Mouse (Mus musculus): ENCODE data around the gene Cntfr.
"Not testable (repeated sequence)": the region's sequence is repeated elsewhere in the genome, so short reads cannot be mapped to it uniquely, and the experiment has no call there.

The Cntfr gene

DNA sequence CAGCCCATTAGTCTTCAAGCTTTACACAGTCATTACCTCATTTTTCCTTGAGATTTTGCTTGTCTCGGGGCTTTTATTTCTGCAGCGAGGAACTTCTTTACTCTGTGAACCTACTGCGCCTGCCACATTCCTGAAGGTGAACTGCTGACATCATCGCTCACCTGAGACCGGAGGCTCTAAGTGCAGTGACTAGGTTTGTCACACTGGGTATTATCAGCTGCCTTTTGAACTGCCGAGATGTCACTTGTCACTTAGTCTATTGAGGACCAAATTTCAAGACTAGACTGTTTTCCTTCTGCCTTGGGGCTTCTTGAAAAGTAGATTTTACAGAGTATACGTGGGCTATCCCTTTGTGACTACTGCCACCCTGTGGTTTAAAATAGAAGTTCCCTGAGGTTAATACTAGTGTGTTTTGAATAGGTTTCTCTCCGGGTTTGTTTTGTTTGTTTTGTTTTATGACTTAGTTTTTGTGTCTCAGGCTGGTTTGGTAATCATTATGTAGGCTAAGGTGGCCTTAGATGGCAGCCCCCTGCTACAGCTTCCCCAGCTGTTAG lies 11.4 kb upstream of the Cntfr start:
- peak; percentile 69 for DNase-seq

DNA sequence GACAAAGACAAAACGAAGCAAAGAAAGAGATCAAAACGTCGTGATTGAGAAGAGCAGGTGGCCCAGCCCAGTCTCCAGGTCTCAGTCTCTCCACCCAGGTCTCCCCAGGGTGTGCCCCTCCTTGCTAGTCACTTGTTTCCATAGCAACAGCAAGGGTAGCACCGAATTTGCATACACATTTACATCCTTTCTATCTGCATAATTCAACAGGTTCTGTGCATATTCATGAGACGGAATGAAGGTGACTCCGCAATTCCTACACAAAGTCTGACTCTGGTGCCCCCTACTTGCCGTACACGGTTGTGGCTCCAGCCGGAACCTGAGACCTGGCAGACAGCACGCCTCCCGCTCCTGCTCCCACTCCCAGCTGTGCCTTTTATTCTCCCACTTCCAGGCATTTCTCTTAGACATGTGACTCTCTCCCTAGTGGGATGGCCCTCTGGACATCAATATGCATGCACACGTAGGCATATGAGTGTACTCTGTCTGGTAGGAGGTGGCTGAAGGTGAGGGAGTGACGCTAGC lies 10.2 kb upstream of the Cntfr start:
- peak; percentile 78 for DNase-seq

DNA sequence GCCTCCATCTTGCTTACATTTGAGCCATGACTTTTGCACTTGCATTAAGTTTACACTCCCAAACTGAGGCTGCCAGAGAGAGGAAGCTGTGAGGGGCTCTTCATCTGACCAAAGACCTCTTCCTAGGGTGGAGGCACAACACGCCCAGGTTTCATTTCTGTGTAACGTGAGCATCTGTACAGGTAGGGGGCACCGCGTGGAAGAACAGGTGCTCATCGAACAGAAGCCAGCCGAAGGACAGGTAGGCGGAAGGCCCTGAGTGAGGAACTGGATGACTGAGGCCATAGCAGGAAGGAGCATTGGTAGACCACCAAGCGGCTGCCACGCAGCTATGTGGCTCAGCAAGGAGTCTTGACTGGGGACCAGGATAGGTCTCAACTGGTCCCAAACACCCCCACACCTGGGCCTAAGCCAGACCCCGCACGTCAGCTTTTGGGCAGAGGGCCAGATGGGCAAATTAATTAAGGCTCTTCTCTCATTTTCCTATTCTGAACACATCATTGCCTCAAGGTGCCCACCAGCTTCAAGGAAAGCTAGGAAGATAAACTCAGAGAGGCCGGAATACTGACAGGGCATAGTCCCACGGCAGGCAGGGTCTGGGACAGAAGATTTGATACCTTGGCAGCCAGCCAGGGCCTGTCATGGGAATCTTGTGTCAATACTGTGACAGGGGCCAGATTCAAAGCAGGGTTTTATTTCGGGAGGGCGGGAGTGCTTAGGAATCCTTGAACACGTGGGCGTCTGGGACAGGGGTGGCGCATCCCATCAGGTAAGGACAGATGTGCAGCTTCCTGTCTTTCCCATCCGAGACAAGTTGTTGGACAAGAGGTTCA lies 9.2 kb upstream of the Cntfr start:
- DNase-seq: peak; percentile 41

DNA sequence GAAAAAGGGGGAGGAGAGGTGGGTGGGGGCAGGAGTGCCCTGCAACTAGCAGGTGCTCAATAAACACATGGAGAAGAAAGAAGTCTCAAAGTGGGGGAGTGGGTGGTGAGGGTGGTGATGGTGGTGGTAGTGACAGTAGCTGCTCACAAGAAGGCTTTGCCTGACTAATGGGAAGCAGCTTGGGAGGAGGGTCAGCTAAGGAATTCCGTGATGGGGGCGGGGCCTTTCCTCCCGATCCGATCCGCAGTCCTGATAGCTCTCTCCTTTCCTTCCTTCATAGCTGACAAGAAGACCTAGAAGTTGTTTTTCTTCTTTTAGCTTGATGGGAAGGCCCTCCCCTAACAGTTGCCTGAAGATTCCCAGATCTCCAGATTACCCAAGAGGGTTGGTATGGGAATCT lies 7.8 kb upstream of the Cntfr start:
- DNase-seq: no peak

DNA sequence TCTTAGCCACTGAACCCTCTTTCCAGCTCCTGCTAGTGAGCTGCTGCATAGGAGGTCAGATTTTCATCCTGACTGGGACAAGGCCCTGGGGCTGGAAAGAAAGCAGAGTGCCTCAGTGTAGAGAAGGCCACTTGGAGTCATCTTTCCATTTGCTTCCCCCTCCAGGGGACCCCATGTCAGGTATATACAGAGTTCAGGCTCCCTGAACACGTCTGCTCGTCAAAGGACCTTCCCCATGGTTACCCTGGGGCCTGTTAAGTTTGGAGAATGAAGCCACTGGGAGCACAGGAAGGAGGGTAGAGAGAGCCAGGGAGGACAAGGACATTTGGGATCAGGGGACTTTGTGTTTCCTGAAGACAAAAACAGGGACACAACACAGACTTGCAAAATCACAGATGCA lies 5.3 kb upstream of the Cntfr start:
- not testable (repeated sequence) for DNase-seq

DNA sequence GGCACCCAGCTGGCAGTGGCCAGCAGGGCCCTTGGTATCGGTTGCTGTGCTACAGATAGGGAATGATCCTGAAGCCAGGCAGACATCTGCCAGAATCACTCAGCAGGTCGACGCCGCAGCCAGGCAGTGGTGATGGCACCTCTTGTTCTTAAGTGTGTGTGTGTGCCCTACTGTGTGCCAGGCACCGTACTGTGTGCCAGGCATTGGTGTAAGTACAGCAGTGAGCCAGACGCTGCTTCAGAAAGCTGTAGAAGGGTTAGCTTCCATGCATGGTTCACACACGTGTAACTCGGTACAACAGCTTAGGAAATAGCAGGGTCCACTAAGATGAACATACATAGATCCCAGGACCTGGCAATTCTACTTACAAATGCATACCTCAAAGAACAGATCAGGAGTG lies 3.3 kb upstream of the Cntfr start:
- not testable (repeated sequence) for DNase-seq

DNA sequence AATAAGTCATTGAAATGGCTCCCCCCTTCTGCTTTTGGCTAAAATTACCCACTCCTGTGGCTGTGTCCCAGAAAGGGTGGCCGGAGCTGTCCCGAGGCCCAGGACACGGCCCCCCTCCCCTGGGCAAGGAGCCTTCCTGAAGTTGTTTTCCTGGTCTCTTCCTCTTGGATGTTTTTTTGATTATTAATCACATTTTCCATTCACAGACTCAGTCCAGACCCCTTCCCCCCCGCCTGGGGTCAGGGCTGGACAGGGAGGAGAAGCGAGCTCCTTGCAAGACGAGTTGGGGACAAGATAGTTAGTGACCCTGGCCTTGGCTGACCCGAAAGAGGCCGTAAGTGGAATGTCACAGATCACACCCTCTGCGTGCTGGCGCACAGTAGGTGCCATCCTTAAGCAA lies 2.9 kb upstream of the Cntfr start, which contains the start of gene Il11ra1:
Il11ra1 (plus strand) TSS at position 207 of the 400 bp plus-strand sequence.
- DNase-seq: peak; percentile 13

DNA sequence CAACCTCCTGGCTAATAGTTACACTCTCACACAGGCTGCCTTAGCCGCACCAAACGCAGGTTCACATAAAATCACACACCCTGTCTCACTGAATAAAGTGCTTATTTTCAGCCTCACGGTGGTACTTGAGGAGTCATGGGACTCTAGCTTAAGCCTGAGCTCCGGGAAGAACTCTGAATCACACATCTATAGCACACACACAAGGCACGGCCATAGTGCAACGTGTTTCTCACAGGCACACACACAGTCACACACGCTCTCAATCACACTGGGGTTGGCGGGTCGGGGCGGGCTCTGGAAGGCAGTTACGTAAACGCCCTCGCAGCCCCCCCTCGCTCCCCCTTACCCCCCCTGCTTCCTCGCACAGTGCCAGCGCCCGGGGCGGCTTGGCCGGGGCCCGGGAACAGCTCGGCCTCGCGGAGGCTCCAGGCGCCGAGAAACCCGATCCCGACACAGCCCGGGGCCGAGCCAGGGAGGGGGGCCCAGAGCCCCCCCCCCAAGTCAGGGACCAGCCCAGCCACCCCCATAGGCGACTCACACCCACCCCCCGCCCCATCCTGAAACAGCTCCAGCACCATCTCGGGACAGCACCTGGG lies 1.6 kb upstream of the Cntfr start:
- peak; percentile 61 for DNase-seq

DNA sequence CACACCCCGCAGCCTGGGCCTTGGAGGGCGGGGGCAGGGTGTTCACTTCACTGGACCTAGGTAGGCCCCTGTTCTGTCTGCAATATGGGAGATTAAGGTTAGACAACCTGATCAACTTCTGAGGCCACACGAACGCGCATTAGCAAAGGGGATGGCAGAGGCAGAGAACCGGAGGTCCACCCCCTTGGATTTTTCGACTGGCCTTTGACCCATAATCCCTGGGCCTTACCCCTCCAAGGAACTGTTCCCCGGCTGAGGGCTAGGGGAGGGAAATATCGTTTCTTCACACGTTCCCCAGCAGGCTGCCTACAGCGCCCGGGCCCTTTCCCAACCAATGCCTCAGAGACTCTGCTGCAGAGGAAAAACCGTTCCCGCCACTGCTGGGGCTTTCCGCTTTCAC lies 437 bp downstream of the Cntfr start:
- DNase-seq: not testable (repeated sequence)

DNA sequence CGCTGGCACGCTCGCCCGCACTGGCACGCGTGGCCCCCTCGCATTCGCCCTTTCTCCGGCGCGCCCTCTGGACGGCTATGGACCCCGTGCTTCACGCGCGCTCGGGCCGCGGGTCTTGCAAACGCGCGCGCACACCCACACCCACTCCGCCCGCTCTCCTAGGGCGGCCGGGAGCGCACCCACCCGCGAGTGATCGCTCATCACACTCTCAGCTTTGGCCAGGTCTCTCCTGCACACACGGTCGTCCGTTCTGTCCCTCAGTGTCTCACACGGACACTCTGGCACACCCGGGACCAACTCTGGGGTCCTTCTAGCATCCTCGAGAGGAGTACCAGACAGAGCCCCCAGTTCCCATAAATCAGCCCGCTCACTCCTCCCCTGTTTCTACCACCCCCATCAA lies 1.1 kb downstream of the Cntfr start:
- not testable (repeated sequence) for DNase-seq

DNA sequence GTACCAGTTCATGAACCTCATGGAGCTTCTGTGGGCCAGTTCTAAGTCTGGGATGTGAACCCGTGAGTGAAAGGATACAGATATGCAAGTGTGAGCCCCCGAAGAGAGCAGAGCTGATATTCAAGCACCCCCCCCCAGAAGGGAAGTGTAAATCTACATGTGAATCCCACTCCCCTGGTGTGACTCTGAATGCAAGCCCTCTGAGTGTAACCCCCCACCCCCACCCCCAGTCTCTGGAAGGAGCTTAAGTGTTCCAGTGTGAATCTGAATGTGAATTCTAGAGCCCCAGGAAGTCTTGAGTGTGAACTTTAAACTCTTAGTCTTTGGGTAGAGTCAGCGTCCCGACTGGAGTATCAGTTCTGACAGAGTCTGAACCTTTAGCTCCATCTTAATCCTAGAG lies 3.4 kb downstream of the Cntfr start:
- DNase-seq: not testable (repeated sequence)

DNA sequence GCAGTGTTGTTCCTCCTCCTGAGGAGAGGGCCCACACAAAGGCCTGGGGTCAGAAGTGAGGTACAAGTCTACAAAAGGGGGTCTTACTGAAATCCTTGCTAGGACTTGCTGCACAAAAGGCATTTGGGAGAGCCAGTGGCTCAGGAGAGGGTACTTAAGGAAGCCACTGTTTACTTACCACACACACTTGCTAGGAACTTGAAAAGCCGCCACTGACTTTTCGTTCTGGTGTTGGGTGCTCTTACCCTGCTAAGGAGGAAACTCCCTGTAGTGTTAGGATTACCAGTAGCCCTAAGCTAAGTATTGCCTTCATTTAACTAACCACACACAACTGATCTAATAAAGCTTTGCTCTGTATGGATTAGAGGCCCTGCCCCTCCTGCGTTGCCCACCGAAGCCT lies 6.9 kb downstream of the Cntfr start:
- DNase-seq: not testable (repeated sequence)

DNA sequence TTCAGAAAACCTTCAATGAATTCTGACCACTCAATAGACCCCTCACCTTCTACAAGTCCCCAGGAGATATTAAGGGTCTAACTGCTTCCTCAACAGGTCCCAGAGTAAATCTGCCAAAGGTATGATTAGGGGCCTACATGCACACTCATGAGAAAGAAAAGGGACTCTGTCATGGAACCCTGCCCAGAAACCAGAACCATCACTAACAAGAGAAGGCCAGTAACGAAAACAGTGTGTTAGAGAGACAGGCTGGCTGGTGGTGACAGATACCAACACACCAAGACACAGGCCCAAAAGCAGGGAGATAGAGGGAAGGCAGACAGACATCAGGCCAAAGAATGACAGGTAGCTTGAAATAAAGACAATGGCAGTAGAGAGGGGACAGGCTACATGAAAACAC lies 8.3 kb downstream of the Cntfr start:
- not testable (repeated sequence) for DNase-seq

DNA sequence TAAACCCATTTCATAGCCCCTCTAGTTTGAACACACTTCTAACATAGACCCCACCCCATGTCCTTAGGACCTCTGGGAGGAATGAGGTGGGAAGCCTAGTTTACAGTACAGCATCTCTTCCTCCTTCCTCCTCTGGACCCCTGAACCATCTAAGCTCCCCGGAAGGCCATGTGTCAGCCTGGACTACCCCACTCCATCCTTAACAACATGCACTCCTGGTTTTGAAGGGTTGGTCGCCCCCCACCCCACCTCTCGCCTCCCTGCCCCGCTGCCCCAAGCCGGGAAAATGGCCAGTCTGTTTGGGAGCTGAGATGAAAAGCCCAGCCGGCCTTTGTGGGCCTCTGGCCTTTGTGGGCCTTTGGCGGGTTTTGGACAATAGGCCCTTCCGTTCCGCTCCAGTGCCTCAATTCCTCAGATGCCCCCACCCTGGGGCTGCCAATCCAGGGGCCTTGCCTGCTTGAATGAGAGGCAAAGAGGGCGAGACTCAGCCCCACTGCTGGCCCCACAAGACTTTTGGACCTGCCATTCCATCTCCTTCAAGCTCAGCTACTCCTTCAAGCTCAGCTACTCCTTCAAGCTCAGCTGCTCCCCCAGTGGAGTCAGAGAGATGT lies 10.9 kb downstream of the Cntfr start:
- DNase-seq: not testable (repeated sequence)

DNA sequence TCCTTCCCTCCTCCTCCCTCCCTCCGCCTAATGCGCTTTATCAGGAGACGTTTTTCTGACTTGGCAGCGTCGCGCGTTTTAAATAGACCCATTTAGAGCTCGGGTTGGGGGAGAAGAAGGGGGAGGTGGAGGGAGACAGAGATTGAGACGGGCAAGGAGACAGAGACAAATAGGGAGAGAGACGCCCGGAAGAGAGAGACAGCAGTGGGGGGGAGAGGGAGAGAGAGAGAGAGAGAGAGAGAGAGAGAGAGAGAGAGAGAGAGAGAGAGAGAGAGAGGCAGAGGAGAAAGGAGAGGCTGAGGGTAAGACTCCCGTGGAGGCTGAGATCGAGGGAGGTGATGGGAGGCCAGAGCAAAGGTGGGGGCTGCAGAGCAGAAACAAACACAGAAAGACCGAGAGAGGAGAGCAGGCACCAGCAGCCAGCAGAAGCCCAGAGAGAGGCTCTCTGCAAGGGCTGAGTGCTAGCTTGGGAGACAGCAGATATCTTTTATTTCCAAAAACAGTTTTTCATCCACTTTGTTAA lies 11.9 kb downstream of the Cntfr start:
- DNase-seq: not testable (repeated sequence)

DNA sequence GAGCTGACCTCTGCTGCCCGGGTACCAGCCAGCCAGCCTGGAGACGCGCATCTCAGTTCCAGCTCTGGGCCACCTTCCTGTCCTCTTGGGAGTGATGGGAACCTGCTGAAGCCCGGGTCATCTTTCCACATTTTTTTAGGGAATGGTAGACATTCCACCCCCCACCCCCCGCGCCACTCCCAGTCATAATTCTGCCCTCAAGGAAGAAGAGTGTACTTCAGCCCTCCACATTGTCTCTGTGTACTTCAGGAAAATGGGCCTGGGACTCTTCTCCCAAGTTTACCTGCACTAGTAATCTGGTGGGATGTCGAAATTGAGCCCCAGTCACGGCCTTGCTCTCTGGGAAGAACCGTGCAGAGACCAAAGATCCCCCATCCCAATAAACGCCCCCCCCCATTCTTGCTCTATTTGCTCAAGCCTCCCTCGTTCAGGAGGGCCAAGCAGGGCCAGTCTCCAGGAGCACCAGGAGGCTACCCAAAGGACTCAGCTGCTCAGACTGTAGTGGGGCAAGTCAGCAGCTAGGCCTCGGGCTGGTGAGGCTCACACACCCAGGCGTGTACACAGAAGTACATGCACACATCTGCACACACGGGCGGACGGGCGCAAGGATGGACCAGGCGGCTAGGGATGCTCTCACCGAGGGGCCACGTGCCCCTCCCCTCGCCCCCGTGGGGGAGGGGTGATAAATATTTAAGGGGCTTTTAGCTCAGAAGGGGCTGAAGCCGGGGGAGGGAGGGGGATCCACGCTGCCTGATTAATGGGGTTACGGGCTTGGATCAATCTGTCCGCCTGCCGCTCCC lies 12.6 kb downstream of the Cntfr start:
- DNase-seq: not testable (repeated sequence)

DNA sequence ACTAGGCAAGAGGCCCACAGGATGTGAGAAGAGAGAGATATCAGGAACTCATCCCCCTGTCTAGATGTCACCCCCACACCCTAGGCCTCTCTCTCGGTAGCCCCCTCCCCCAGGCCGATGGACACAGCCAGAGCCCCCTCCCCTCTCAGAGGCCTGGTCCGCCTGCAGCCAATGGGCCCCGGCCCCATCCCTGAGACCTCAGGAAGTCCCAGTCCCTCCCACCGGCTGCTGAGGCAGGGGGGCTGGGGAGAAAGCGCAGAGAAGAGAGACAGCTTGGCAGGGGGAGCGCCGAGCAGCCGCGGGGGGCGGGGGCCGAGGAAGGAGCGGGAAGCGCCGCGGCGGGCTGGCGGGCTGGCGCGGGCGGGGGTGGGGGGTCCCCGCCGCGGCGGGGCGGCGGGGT lies 13.6 kb downstream of the Cntfr start:
- not testable (repeated sequence) for DNase-seq

DNA sequence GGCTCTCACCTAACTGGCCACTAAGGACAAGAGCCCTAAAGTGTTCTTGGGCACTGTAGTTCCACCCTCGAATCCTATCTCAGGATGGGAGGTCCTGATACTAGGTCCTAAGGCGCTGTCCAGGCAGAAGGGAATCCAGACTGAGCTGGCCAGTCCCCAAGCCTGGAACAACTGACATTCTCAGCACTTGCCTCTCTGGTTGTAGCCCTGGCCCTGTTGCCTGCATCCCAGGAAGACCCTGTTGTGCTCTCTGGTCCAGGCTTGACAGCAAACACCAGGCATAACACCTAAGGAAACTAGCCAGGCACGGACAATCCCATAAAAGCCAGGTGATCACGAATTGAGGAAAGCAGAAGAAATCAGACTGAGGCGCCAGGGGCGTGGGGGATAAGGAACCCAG lies 14.1 kb downstream of the Cntfr start:
- no peak for DNase-seq

DNA sequence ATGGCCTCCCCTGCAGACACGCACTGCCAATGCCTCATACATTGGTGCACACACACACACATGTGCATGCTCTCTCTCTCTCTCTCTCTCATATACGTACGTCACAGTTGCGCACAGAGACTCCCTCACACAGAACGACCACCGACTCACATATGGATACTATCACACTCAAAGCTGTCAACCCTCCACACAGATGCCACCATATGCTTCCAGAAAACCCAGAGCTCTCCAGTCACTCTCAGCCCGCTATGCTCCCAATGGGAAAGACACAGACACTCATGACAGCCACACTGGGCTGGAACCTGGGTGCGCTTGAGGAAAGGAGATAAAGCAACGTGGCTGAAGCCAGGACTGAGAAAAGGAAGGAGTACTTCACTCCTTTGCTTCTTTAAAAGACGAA lies 14.9 kb downstream of the Cntfr start:
- DNase-seq: no peak

DNA sequence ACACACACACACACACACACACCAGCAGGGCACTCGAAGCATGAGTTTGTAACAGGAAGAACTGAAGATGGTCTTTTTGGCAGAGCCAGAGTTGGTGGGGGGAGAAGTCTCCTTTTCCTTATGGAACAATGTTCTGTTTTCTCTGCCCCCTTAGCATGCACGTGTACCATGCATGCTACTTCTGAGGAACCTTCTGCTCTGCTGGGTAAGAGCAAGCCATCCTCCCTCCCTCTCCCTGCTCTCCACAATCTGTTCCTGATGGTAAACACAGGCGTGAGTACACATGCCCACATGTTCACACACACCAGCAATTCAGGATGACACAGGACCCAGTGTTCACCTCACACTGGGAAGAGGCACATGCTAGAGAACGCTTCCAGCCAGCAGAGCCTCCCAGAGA lies 15.7 kb downstream of the Cntfr start:
- DNase-seq: no peak

DNA sequence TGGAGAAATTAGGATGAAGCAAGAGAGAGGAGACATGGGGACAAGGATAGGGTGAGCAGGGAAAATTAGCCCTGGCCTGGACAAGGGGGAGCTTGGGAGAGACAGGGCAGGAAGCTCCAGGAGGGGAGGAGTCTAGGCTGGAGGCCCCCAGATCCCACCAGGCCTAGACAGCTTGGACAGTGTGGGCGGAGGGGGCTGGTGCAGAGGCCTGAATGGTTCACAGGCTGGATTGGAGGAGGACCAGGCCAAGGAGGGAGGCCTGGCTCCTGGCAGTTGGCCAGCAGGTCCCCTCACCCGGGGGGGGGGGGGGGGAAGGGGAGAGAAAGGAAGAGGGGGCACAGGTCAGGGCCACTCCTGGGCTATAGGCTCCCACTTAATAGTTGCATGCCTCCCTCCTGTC lies 17.6 kb downstream of the Cntfr start:
- no peak for DNase-seq

DNA sequence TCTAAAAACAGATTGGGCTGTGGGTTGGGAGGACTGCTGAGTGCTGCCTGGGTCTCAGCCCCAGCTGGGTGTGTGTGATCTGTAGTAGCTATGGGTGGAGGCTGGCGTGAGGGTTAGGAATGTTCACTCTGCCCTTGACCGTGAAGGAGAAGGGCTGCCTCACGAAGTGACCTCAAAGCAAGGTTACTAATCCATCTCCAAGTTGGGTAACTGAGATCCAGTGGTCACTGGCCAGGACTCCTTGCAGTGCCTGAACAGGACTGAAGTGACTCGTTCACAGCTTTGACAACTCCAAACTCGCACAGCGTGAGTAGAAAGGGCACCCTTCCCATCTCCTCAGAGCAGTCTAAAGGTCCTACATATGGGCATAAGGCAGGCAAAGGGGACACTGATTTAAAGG lies 18.0 kb downstream of the Cntfr start:
- DNase-seq: no peak

Measured in cerebellum, adult 8-10 months (tissue).